Mouse (Mus musculus) liver, embryonic 15.5 days (tissue): Measurements from ENCODE around the gene Epb41l2. TPM values are rescaled to one million over a fixed set of nuclear protein-coding genes. Genes with fewer than 3 reads are reported as not detected.

Experiments
- ATAC-seq: fragments of 200-750 bp; cut with Nextera tagmentation; 2 replicates; pipeline ENCODE4 v1.8.0; 2017; ENCODE audit warnings: moderate number of reproducible peaks, mild to moderate bottlenecking, moderate library complexity; ENCODE audit not compliant: insufficient read depth
- H3K27ac ChIP-seq: fragments of 300-500 bp; sonication (generic); replicated peaks from 2 replicates; pipeline ENCODE4 v1.5.1; 2015; ENCODE audit warnings: mild to moderate bottlenecking, inconsistent platforms
- H3K27me3 ChIP-seq: fragments of 300-500 bp; sonication (generic); 2 replicates; pipeline ENCODE4 v1.6.1; 2015; ENCODE audit warnings: mild to moderate bottlenecking, inconsistent platforms
- H3K36me3 ChIP-seq: fragments of 300-500 bp; sonication (generic); replicated peaks from 2 replicates; pipeline ENCODE4 v1.6.1; 2015; ENCODE audit warnings: moderate library complexity, mild to moderate bottlenecking, inconsistent platforms
- H3K4me1 ChIP-seq: fragments of 300-500 bp; sonication (generic); replicated peaks from 2 replicates; pipeline ENCODE4 v1.6.1; 2015; ENCODE audit warnings: inconsistent platforms
- H3K4me2 ChIP-seq: fragments of 300-500 bp; sonication (generic); 2 replicates; pipeline ENCODE4 v1.6.1; 2015; ENCODE audit warnings: moderate library complexity, mild to moderate bottlenecking, inconsistent platforms
- H3K4me3 ChIP-seq: fragments of 300-500 bp; sonication (generic); replicated peaks from 2 replicates; pipeline ENCODE4 v1.5.1; 2015; ENCODE audit warnings: mild to moderate bottlenecking, inconsistent platforms
- H3K9ac ChIP-seq: fragments of 300-500 bp; sonication (generic); 2 replicates; pipeline ENCODE4 v1.6.1; 2015; ENCODE audit warnings: moderate library complexity, mild to moderate bottlenecking, inconsistent platforms
- H3K9me3 ChIP-seq: fragments of 300-500 bp; sonication (generic); replicated peaks from 2 replicates; pipeline ENCODE4 v1.6.1; 2016; ENCODE audit warnings: inconsistent platforms
- WGBS: fragments of 180-500 bp; shearing (Covaris S2); methylation state at CpG from one replicate; pipeline ENCODE4 v1.1.7; 2015; ENCODE audit warnings: mixed read lengths; ENCODE audit not compliant: insufficient replicate concordance; 5-methylcytosine and 5-hydroxymethylcytosine counted together
- polyA plus RNA-seq: library from polyadenylated mRNA; unstranded; fragments of >200 nt; fragmentation: Nextera tagmentation; extraction: Ambion mirVana; gene quantifications from 2 replicates; pipeline ENCODE4 v1.2.1, GENCODE M21; 2015

The Epb41l2 gene
- polyA plus RNA-seq, 1 experiment from 2014 or later = 9.7 TPM

- Histone ChIP-seq H3K9me3 (no peaks in the 10 kb centered on the region), H3K4me1 (no peaks in the 10 kb centered on the region), H3K27me3 (no peaks in the 10 kb centered on the region), H3K36me3 (no peaks in the 10 kb centered on the region), H3K4me3 (no peak overlapping the region), H3K27ac (no peak overlapping the region), H3K4me2 (no peak overlapping the region), H3K9ac (no peak overlapping the region)
- no peak for ATAC-seq
- 57% methylated on average over 13 of the region's 13 CpGs for WGBS
These were observed 26.4 kb downstream of the Epb41l2 start for GRCm38 (mm10) chr10:25385811-25386580.

GRCm38 (mm10) chr10:25386868-25387267, 27.3 kb downstream of the Epb41l2 start:
- H3K9me3 ChIP-seq = no peaks in the 10 kb centered on the region
- H3K36me3 ChIP-seq = no peaks in the 10 kb centered on the region
- no peak for ATAC-seq
- H3K4me1 ChIP-seq = no peaks in the 10 kb centered on the region
- H3K4me3 ChIP-seq = no peak overlapping the region
- H3K27ac ChIP-seq = no peak overlapping the region
- no peak overlapping the region for H3K9ac ChIP-seq
- no peaks in the 10 kb centered on the region for H3K27me3 ChIP-seq
- no peak overlapping the region for H3K4me2 ChIP-seq
- 70% methylated on average over 4 of the region's 4 CpGs for WGBS

- Histone ChIP-seq H3K4me1 (no peaks in the 10 kb centered on the region), H3K9me3 (no peaks in the 10 kb centered on the region), H3K27ac (no peak overlapping the region), H3K4me3 (no peak overlapping the region), H3K27me3 (no peaks in the 10 kb centered on the region), H3K36me3 (no peaks in the 10 kb centered on the region), H3K9ac (no peak overlapping the region), H3K4me2 (no peak overlapping the region)
- no peak for ATAC-seq
- WGBS = 41% methylated on average over 4 of the region's 4 CpGs
These were observed 27.7 kb downstream of the Epb41l2 start for GRCm38 (mm10) chr10:25387268-25387667.

DNA sequence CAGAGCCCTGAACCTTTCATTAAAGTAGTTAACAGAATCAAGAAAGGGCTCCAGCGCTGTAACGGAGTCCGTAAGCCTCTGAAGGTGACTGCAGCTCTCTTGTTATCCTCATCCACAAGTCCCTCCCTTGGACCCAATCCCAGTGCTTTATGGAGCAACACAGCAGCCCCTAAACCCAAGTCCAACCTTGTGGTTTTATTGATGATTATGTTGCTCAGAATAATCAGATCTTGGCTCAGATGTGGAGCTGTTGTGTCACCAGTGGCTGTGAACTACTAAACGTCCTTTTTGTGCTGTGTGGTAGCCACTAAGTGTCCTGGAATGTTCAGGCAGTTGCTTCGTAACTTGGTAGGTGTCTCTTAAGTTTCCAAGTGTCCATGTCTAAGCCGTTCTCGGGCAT, 33.2 kb downstream of the Epb41l2 start:
- no peak for ATAC-seq
- Histone ChIP-seq H3K4me3 (no peak overlapping the region), H3K27ac (no peak overlapping the region), H3K36me3 (no peaks in the 10 kb centered on the region), H3K4me1 (peaks cover 19% of the 10 kb centered on the region), H3K9me3 (no peaks in the 10 kb centered on the region), H3K4me2 (no peak overlapping the region), H3K9ac (no peak overlapping the region), H3K27me3 (no peaks in the 10 kb centered on the region)
- 75% methylated on average over 7 of the region's 7 CpGs for WGBS

GRCm38 (mm10) chr10:25393721-25394120, 34.1 kb downstream of the Epb41l2 start:
- Histone ChIP-seq H3K4me2 (no peak overlapping the region), H3K4me3 (no peak overlapping the region), H3K9me3 (no peaks in the 10 kb centered on the region), H3K36me3 (no peaks in the 10 kb centered on the region), H3K4me1 (peaks cover 23% of the 10 kb centered on the region), H3K9ac (no peak overlapping the region), H3K27me3 (no peaks in the 10 kb centered on the region), H3K27ac (no peak overlapping the region)
- 72% methylated on average over 1 of the region's 1 CpGs for WGBS
- ATAC-seq = no peak

DNA sequence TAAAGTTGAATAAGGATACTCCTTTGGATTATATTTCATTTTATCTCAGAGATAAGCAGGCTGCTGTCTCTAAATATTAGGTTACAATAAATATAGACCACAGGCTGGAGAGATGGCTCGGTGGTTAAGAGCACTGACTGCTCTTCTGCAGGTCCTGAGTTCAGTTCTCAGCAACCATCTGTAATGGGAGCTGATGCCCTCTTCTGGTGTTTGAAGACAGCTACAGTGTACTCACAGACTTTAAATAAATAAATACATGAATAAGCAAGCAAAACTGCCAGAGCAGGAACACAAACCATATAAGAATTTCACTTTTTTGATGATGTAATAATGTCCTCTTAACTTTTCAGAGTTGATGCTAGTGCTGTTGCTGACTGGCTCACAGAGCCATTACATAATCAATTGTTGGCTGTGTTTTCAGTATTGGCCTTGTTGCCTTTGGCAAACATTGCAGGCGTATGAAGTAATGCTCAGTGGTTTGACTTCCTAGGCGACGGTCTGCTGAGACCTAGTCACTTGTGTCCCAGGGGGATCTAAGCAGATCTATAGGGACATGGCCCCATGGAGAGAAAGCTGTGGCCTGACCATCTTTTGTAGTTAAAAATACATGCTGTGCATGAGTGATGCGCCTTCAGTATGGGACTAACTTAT, 35.8 kb downstream of the Epb41l2 start:
- Histone ChIP-seq H3K4me3 (no peak overlapping the region), H3K36me3 (no peaks in the 10 kb centered on the region), H3K27me3 (no peaks in the 10 kb centered on the region), H3K9ac (no peak overlapping the region), H3K4me1 (peaks cover 28% of the 10 kb centered on the region), H3K4me2 (no peak overlapping the region), H3K9me3 (no peaks in the 10 kb centered on the region), H3K27ac (no peak overlapping the region)
- peak; percentile 50 for ATAC-seq
- WGBS = 55% methylated on average over 5 of the region's 5 CpGs

- Histone ChIP-seq H3K4me2 (no peak overlapping the region), H3K27ac (no peak overlapping the region), H3K4me3 (no peak overlapping the region), H3K27me3 (no peaks in the 10 kb centered on the region), H3K9me3 (no peaks in the 10 kb centered on the region), H3K4me1 (peaks cover 37% of the 10 kb centered on the region), H3K9ac (no peak overlapping the region), H3K36me3 (no peaks in the 10 kb centered on the region)
- no peak for ATAC-seq
- 29% methylated on average over 3 of the region's 3 CpGs for whole genome bisulfite sequencing
These were observed 37.3 kb downstream of the Epb41l2 start for GRCm38 (mm10) chr10:25396859-25397258.

GRCm38 (mm10) chr10:25397767-25398690, 38.4 kb downstream of the Epb41l2 start:
- whole genome bisulfite sequencing = 60% methylated on average over 14 of the region's 14 CpGs
- Histone ChIP-seq H3K4me2 (no peak overlapping the region; the same call in 1 of the 2 replicates), H3K36me3 (no peaks in the 10 kb centered on the region), H3K27ac (no peak overlapping the region), H3K4me3 (no peak overlapping the region), H3K9me3 (no peaks in the 10 kb centered on the region), H3K9ac (no peak overlapping the region), H3K4me1 (peaks cover 39% of the 10 kb centered on the region), H3K27me3 (no peaks in the 10 kb centered on the region)
- 0 out of 2 replicates have a peak, but pooled peaks have one; percentile 35 for ATAC-seq

- WGBS = 73% methylated on average over 4 of the region's 4 CpGs
- no peak for ATAC-seq
- no peak overlapping the region for H3K27ac ChIP-seq
These were observed 39.4 kb downstream of the Epb41l2 start for GRCm38 (mm10) chr10:25399016-25399415.

GRCm38 (mm10) chr10:25400076-25400475, 40.5 kb downstream of the Epb41l2 start:
- Histone ChIP-seq H3K9me3 (no peaks in the 10 kb centered on the region), H3K27me3 (no peaks in the 10 kb centered on the region), H3K4me1 (peaks cover 53% of the 10 kb centered on the region), H3K4me2 (no peak overlapping the region), H3K27ac (no peak overlapping the region), H3K4me3 (no peak overlapping the region), H3K36me3 (no peaks in the 10 kb centered on the region), H3K9ac (no peak overlapping the region)
- no peak for ATAC-seq
- 34% methylated on average over 8 of the region's 8 CpGs for WGBS

More at GRCm38 (mm10) chr10:25399016-25399415, 39.4 kb downstream of the Epb41l2 start:
- Histone ChIP-seq H3K4me3 (no peak overlapping the region), H3K4me2 (no peak overlapping the region), H3K9ac (no peak overlapping the region), H3K27me3 (no peaks in the 10 kb centered on the region), H3K36me3 (no peaks in the 10 kb centered on the region), H3K4me1 (peaks cover 48% of the 10 kb centered on the region), H3K9me3 (no peaks in the 10 kb centered on the region)

DNA sequence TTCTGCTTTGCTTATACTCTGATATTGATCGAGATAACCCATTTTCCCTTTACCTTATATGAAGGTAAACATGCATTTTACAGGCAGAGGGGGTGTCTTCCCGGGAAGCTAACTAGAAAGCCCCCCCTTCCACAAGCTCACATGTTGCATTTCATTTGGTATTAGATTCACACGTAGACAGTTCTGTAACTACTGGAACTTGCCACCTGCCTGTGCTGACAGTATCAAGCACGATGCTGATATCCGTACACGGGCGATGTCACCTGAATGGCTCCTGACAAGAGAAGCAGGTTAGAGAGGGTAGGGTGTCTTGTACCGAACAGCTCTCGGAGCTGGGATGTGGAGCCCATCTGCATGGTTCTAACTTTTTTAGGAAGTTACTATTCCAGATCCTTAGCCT, 41.0 kb downstream of the Epb41l2 start:
- no peak overlapping the region for H3K4me2 ChIP-seq
- no peak overlapping the region for H3K4me3 ChIP-seq
- no peaks in the 10 kb centered on the region for H3K9me3 ChIP-seq
- ATAC-seq = no peak
- H3K9ac ChIP-seq = no peak overlapping the region
- no peaks in the 10 kb centered on the region for H3K27me3 ChIP-seq
- WGBS = 72% methylated on average over 9 of the region's 9 CpGs
- H3K27ac ChIP-seq = no peak overlapping the region
- no peaks in the 10 kb centered on the region for H3K36me3 ChIP-seq
- peaks cover 52% of the 10 kb centered on the region for H3K4me1 ChIP-seq
